Comparison of ENCODE assay signal across 8 mouse cellular contexts in the genomic region with DNA sequence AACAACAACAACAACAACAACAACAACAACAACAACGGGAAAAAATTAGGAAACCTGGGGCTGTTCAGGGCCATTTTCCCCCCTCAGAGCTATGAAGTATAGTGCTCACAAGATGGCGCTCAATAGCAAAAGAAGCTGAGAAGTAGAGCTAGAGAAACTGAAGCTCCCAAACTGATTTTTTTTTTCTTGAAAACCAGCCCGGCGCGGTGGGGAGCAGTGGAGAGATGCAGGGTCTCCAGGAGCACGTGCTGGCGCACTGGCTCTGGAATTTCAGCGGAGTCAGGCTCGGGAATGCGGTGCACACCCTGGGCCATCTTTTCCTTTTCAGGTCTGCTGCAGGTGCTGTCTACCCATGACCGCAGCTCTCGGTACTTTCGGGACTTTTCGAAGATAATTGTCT.
DNase-seq lines count a peak whose midpoint lies in the region; ATAC-seq and TF ChIP-seq lines count a peak whose summit lies in the region.

No protein-coding gene starts in this region.

- H3K4me1 ChIP-seq in forebrain, embryonic 15.5 days: peaks cover 8% of the 10 kb centered on the region
- no peaks in the 10 kb centered on the region for H3K4me1 ChIP-seq in hindbrain, postnatal 0 days (ENCODE audit: insufficient read depth, low read length)

- 14% methylated on average over 14 of the region's 14 CpGs for WGBS in forebrain, embryonic 15.5 days
- 17% methylated on average over 14 of the region's 14 CpGs for WGBS in hindbrain, postnatal 0 days

- ATAC-seq in forebrain, embryonic 15.5 days (replicated peaks): peak; percentile 83
- peak; percentile 77 for ATAC-seq in hindbrain, postnatal 0 days
- ATAC-seq in megakaryocyte, adult 5-6 weeks (ENCODE audit: poor library complexity, severe bottlenecking): peak; percentile 74

- peak overlapping the region; percentile 23 for H3K4me3 ChIP-seq in forebrain, embryonic 15.5 days
- peak overlapping the region; percentile 7; the same call in 1 of the 2 replicates for H3K4me3 ChIP-seq in hindbrain, postnatal 0 days (ENCODE audit: low read length)

- 0 out of 2 replicates have a peak overlapping the region, but pooled peaks have one; percentile 22 for H3K9ac ChIP-seq in forebrain, embryonic 15.5 days (replicated peaks)
- H3K9ac ChIP-seq in hindbrain, postnatal 0 days (replicated peaks; ENCODE audit: low read length): no peak overlapping the region

- peak; percentile 18 to 24 for DNase-seq in cerebellum, adult 18-20 months
- no peak for DNase-seq in cerebellum, adult 11-12 months
- DNase-seq in c-Kit-positive CD71-negative TER-119-negative erythroid progenitor cells, embryonic 14.5 days (ENCODE audit: low read depth): peak; percentile 14
- peak; percentile 88 for DNase-seq in hindbrain, postnatal 0 days (ENCODE audit: low spot score)
- peak; percentile 29 to 35 for DNase-seq in layer of hippocampus, postnatal 36 days
- peak; percentile 45 for DNase-seq in right cerebral cortex, postnatal 4 days

- no peaks in the 10 kb centered on the region for H3K9me3 ChIP-seq in forebrain, embryonic 15.5 days
- H3K9me3 ChIP-seq in hindbrain, postnatal 0 days (ENCODE audit: low read length): no peaks in the 10 kb centered on the region

- H3K27ac ChIP-seq in forebrain, embryonic 15.5 days (replicated peaks): no peak overlapping the region
- no peak overlapping the region for H3K27ac ChIP-seq in hindbrain, postnatal 0 days

- peak overlapping the region; percentile 50 for H3K4me2 ChIP-seq in forebrain, embryonic 15.5 days (replicated peaks)
- H3K4me2 ChIP-seq in hindbrain, postnatal 0 days (ENCODE audit: low read depth, low read length): peak overlapping the region; percentile 55

- no peaks in the 10 kb centered on the region for H3K36me3 ChIP-seq in forebrain, embryonic 15.5 days
- no peaks in the 10 kb centered on the region for H3K36me3 ChIP-seq in hindbrain, postnatal 0 days (ENCODE audit: insufficient read depth, low read length)

- H3K27me3 ChIP-seq in forebrain, embryonic 15.5 days: 0 out of 2 replicates have a peak, but pooled peaks cover 6% of the 10 kb centered on the region
- H3K27me3 ChIP-seq in hindbrain, postnatal 0 days (ENCODE audit: insufficient read depth, low read length): no peaks in the 10 kb centered on the region

- TF ChIP-seq CTCF in hindbrain, postnatal 0 days (IDR thresholded peaks at IDR 0.05; ENCODE audit: low read depth): peak; percentile 77
